In genomic region chr11:66984165-66985135, GRCm38 (mm10) we compare ENCODE assay signal across 8 mouse cellular contexts. TPM values are rescaled to one million over a fixed set of nuclear protein-coding genes. Genes with fewer than 3 reads are reported as not detected.
DNase-seq lines count a peak whose midpoint lies in the region; ATAC-seq and TF ChIP-seq lines count a peak whose summit lies in the region.

No protein-coding gene starts in this region.

- no peaks in the 10 kb centered on the region for H3K36me3 ChIP-seq in embryonic facial prominence, embryonic 13.5 days
- H3K36me3 ChIP-seq in heart, embryonic 13.5 days, result no peaks in the 10 kb centered on the region
- no peaks in the 10 kb centered on the region for H3K36me3 ChIP-seq in kidney, postnatal 0 days (ENCODE audit: insufficient read depth, low read length)
- H3K36me3 ChIP-seq in liver, embryonic 13.5 days, result no peaks in the 10 kb centered on the region
- H3K36me3 ChIP-seq in stomach, embryonic 15.5 days, result no peaks in the 10 kb centered on the region

- TF ChIP-seq CTCF in kidney, postnatal 0 days (IDR thresholded peaks at IDR 0.05; ENCODE audit: low read depth), result peak; percentile 97

- H3K9ac ChIP-seq in embryonic facial prominence, embryonic 13.5 days, result peak overlapping the region; percentile 59; the same call in 1 of the 2 replicates
- H3K9ac ChIP-seq in heart, embryonic 13.5 days, result peak overlapping the region; percentile 80
- H3K9ac ChIP-seq in kidney, postnatal 0 days (ENCODE audit: low read depth, low read length), result peak overlapping the region; percentile 62; the same call in 1 of the 2 replicates
- peak overlapping the region; percentile 53; the same call in 1 of the 2 replicates for H3K9ac ChIP-seq in liver, embryonic 13.5 days
- H3K9ac ChIP-seq in stomach, embryonic 15.5 days, result no peak overlapping the region

- H3K27me3 ChIP-seq in embryonic facial prominence, embryonic 13.5 days, result no peaks in the 10 kb centered on the region
- no peaks in the 10 kb centered on the region; the same call in none of the 2 replicates for H3K27me3 ChIP-seq in heart, embryonic 13.5 days (replicated peaks)
- H3K27me3 ChIP-seq in kidney, postnatal 0 days (ENCODE audit: insufficient read depth, low read length), result no peaks in the 10 kb centered on the region
- H3K27me3 ChIP-seq in liver, embryonic 13.5 days, result peaks cover 18% of the 10 kb centered on the region
- H3K27me3 ChIP-seq in stomach, embryonic 15.5 days (replicated peaks), result no peaks in the 10 kb centered on the region

- H3K4me3 ChIP-seq in embryonic facial prominence, embryonic 13.5 days, result peak overlapping the region; percentile 43
- peak overlapping the region; percentile 58 for H3K4me3 ChIP-seq in heart, embryonic 13.5 days
- peak overlapping the region; percentile 48 for H3K4me3 ChIP-seq in kidney, postnatal 0 days (replicated peaks; ENCODE audit: low read depth, low read length)
- peak overlapping the region; percentile 56 for H3K4me3 ChIP-seq in liver, embryonic 13.5 days (replicated peaks)
- peak overlapping the region; percentile 42 for H3K4me3 ChIP-seq in stomach, embryonic 15.5 days (replicated peaks)

- 4% methylated on average over 28 of the region's 28 CpGs for WGBS in embryonic facial prominence, embryonic 13.5 days
- WGBS in heart, embryonic 13.5 days, result 6% methylated on average over 28 of the region's 28 CpGs
- 5% methylated on average over 28 of the region's 28 CpGs for WGBS in kidney, postnatal 0 days
- 6% methylated on average over 28 of the region's 28 CpGs for WGBS in liver, embryonic 13.5 days (ENCODE audit: insufficient replicate concordance)
- WGBS in stomach, embryonic 15.5 days, result 4% methylated on average over 28 of the region's 28 CpGs

- ATAC-seq in embryonic facial prominence, embryonic 13.5 days (ENCODE audit: insufficient number of reproducible peaks, insufficient read depth, low FRiP score, low TSS enrichment, low read depth), result peak; percentile 53
- ATAC-seq in heart, embryonic 13.5 days (ENCODE audit: extremely low read depth, insufficient number of reproducible peaks, low FRiP score, low TSS enrichment), result no peak
- peak; percentile 55 for ATAC-seq in kidney, postnatal 0 days (replicated peaks; ENCODE audit: low FRiP score, low read depth)
- no peak for ATAC-seq in liver, embryonic 13.5 days (ENCODE audit: low read depth)
- peak; percentile 54; the same call in 1 of the 2 replicates for ATAC-seq in stomach, embryonic 15.5 days (ENCODE audit: insufficient read depth, low FRiP score, low read depth)

- H3K27ac ChIP-seq in embryonic facial prominence, embryonic 13.5 days, result peak overlapping the region; percentile 87
- peak overlapping the region; percentile 63 for H3K27ac ChIP-seq in heart, embryonic 13.5 days (replicated peaks)
- 0 out of 2 replicates have a peak overlapping the region, but pooled peaks have one; percentile 25 for H3K27ac ChIP-seq in kidney, postnatal 0 days
- no peak overlapping the region for H3K27ac ChIP-seq in liver, embryonic 13.5 days
- H3K27ac ChIP-seq in stomach, embryonic 15.5 days, result peak overlapping the region; percentile 81

- no peaks in the 10 kb centered on the region for H3K9me3 ChIP-seq in embryonic facial prominence, embryonic 13.5 days
- H3K9me3 ChIP-seq in heart, embryonic 13.5 days, result no peaks in the 10 kb centered on the region
- H3K9me3 ChIP-seq in kidney, postnatal 0 days (replicated peaks; ENCODE audit: low read length), result no peaks in the 10 kb centered on the region
- no peaks in the 10 kb centered on the region for H3K9me3 ChIP-seq in liver, embryonic 13.5 days (replicated peaks)
- no peaks in the 10 kb centered on the region for H3K9me3 ChIP-seq in stomach, embryonic 15.5 days

- H3K4me2 ChIP-seq in embryonic facial prominence, embryonic 13.5 days, result peak overlapping the region; percentile 65
- H3K4me2 ChIP-seq in heart, embryonic 13.5 days, result peak overlapping the region; percentile 93
- peak overlapping the region; percentile 76 for H3K4me2 ChIP-seq in kidney, postnatal 0 days (ENCODE audit: low read length)
- peak overlapping the region; percentile 63 for H3K4me2 ChIP-seq in liver, embryonic 13.5 days
- peak overlapping the region; percentile 72 for H3K4me2 ChIP-seq in stomach, embryonic 15.5 days

- DNase-seq in 416B (ENCODE audit: low read depth), result peak; percentile 69
- DNase-seq in adrenal gland, postnatal 4 days (ENCODE audit: low spot score in 2 of 2), result peak; percentile 46 to 62
- peak; percentile 87 for DNase-seq in kidney, postnatal 0 days (ENCODE audit: low spot score)
- peak; percentile 34 for DNase-seq in liver, embryonic 13.5 days
- peak; percentile 83 for DNase-seq in neural tube, embryonic 10.5 days (ENCODE audit: extremely low spot score, low spot score)

- peaks cover 30% of the 10 kb centered on the region for H3K4me1 ChIP-seq in embryonic facial prominence, embryonic 13.5 days
- peaks cover 30% of the 10 kb centered on the region for H3K4me1 ChIP-seq in heart, embryonic 13.5 days
- H3K4me1 ChIP-seq in kidney, postnatal 0 days (replicated peaks; ENCODE audit: insufficient read depth, low read length), result 0 out of 2 replicates have a peak, but pooled peaks cover 7% of the 10 kb centered on the region
- H3K4me1 ChIP-seq in liver, embryonic 13.5 days (replicated peaks), result peaks cover 15% of the 10 kb centered on the region
- peaks cover 21% of the 10 kb centered on the region for H3K4me1 ChIP-seq in stomach, embryonic 15.5 days

RNA-seq across cellular contexts. Expression of gene Tmem238l, which starts 28.0 kb away (rescaled TPM):
- not detected for total RNA-seq in adrenal gland, postnatal 4 days (2021)
- polyA plus RNA-seq in embryonic facial prominence, embryonic 13.5 days (2015; fragmentation: Nextera tagmentation; extraction: Ambion mirVana), result not detected in 2 replicates
- polyA plus RNA-seq in heart, embryonic 13.5 days (2015; fragmentation: Nextera tagmentation; extraction: Ambion mirVana), result 0.18 and 0.19 TPM in 2 replicates
- 0.69 and 1.1 TPM in 2 replicates for polyA plus RNA-seq in kidney, postnatal 0 days (2015; fragmentation: Nextera tagmentation; extraction: Ambion mirVana)
- not detected in 2 replicates for polyA plus RNA-seq in liver, embryonic 13.5 days (2015; fragmentation: Nextera tagmentation; extraction: Ambion mirVana)
- polyA plus RNA-seq in stomach, embryonic 15.5 days (2015; fragmentation: Nextera tagmentation; extraction: Ambion mirVana), result 0.57 and 0.77 TPM in 2 replicates

RNA-seq across cellular contexts. Expression of gene Tmem220, which starts 40.5 kb away (rescaled TPM):
- 1 to 10 TPM; 5.9 to 6.2 TPM for total RNA-seq in adrenal gland, postnatal 4 days (2021)
- 1.3 and 1.4 TPM in 2 replicates for polyA plus RNA-seq in embryonic facial prominence, embryonic 13.5 days (2015; fragmentation: Nextera tagmentation; extraction: Ambion mirVana)
- 1.5 and 2.7 TPM in 2 replicates for polyA plus RNA-seq in heart, embryonic 13.5 days (2015; fragmentation: Nextera tagmentation; extraction: Ambion mirVana)
- polyA plus RNA-seq in kidney, postnatal 0 days (2015; fragmentation: Nextera tagmentation; extraction: Ambion mirVana), result 1.5 and 1.8 TPM in 2 replicates
- polyA plus RNA-seq in liver, embryonic 13.5 days (2015; fragmentation: Nextera tagmentation; extraction: Ambion mirVana), result 1.5 and 2.0 TPM in 2 replicates
- 1.7 and 2.5 TPM in 2 replicates for polyA plus RNA-seq in stomach, embryonic 15.5 days (2015; fragmentation: Nextera tagmentation; extraction: Ambion mirVana)

Comparison
In these comparisons a context has a peak if more than half of its experiments do, and no peak if none do; other contexts are left out.
1. DNase-seq: peak in every context shown above with its lines; median percentile 87 in kidney, postnatal 0 days; 83 in neural tube, embryonic 10.5 days; 69 in 416B; 54 in adrenal gland, postnatal 4 days; 34 in liver, embryonic 13.5 days.
2. ATAC-seq: peak in embryonic facial prominence, embryonic 13.5 days (single experiment), kidney, postnatal 0 days (single experiment) and stomach, embryonic 15.5 days (single experiment); none in heart, embryonic 13.5 days (single experiment) and liver, embryonic 13.5 days (single experiment).
3. Peak in every context shown above with its lines, with median percentiles within 50 percentile points of each other: H3K4me2 ChIP-seq and H3K4me3 ChIP-seq.